Mouse (Mus musculus): ENCODE data around the gene Fap. TPM values are rescaled to one million over a fixed set of nuclear protein-coding genes. Genes with fewer than 3 reads are reported as not detected.

Fap gene
- polyA plus RNA-seq, 1 experiment from 2014 or later, result 1.9 TPM

GRCm38 (mm10) chr2:62459241-62460174, 114.4 kb downstream of the Fap start:
- no peak overlapping the region for H3K9ac ChIP-seq
- H3K27me3 ChIP-seq (replicated peaks), result peaks cover 7% of the 10 kb centered on the region; the same call in 1 of the 2 replicates
- ATAC-seq (ENCODE audit: extremely low read depth, insufficient number of reproducible peaks, low FRiP score, low TSS enrichment), result no peak
- H3K4me3 ChIP-seq, result no peak overlapping the region
- no peaks in the 10 kb centered on the region for H3K36me3 ChIP-seq
- H3K9me3 ChIP-seq, result no peaks in the 10 kb centered on the region
- WGBS, result 61% methylated on average over 18 of the region's 18 CpGs
- H3K4me1 ChIP-seq, result no peaks in the 10 kb centered on the region
- no peak overlapping the region for H3K27ac ChIP-seq (replicated peaks)
- no peak overlapping the region for H3K4me2 ChIP-seq

GRCm38 (mm10) chr2:62458070-62458469, 115.8 kb downstream of the Fap start:
- Histone ChIP-seq H3K4me1 (no peaks in the 10 kb centered on the region), H3K4me3 (no peak overlapping the region), H3K36me3 (no peaks in the 10 kb centered on the region), H3K9me3 (no peaks in the 10 kb centered on the region), H3K27ac (replicated peaks) (no peak overlapping the region), H3K4me2 (no peak overlapping the region), H3K9ac (no peak overlapping the region), H3K27me3 (replicated peaks) (peaks cover 7% of the 10 kb centered on the region; the same call in 1 of the 2 replicates)
- no peak for ATAC-seq (ENCODE audit: extremely low read depth, insufficient number of reproducible peaks, low FRiP score, low TSS enrichment)
- WGBS, result 40% methylated on average over 9 of the region's 9 CpGs

GRCm38 (mm10) chr2:62454991-62455390, 118.9 kb downstream of the Fap start:
- Histone ChIP-seq H3K27me3 (replicated peaks) (peaks cover 7% of the 10 kb centered on the region; the same call in 1 of the 2 replicates), H3K9ac (no peak overlapping the region), H3K4me1 (no peaks in the 10 kb centered on the region), H3K4me2 (no peak overlapping the region), H3K36me3 (no peaks in the 10 kb centered on the region), H3K27ac (replicated peaks) (no peak overlapping the region), H3K9me3 (no peaks in the 10 kb centered on the region), H3K4me3 (no peak overlapping the region)
- no peak for ATAC-seq (ENCODE audit: extremely low read depth, insufficient number of reproducible peaks, low FRiP score, low TSS enrichment)
- 71% methylated on average over 11 of the region's 11 CpGs for WGBS

- Histone ChIP-seq H3K9ac (no peak overlapping the region), H3K4me2 (no peak overlapping the region), H3K9me3 (no peaks in the 10 kb centered on the region), H3K36me3 (no peaks in the 10 kb centered on the region), H3K27me3 (replicated peaks) (peaks cover 5% of the 10 kb centered on the region; the same call in 1 of the 2 replicates), H3K27ac (replicated peaks) (no peak overlapping the region), H3K4me1 (no peaks in the 10 kb centered on the region), H3K4me3 (no peak overlapping the region)
- ATAC-seq (ENCODE audit: extremely low read depth, insufficient number of reproducible peaks, low FRiP score, low TSS enrichment), result no peak
- WGBS, result 59% methylated on average over 6 of the region's 6 CpGs
These were observed 119.8 kb downstream of the Fap start for GRCm38 (mm10) chr2:62454033-62454432.

Other genes with a start within 250 kb of the Fap start
- gene Dpp4, start 161.8 kb downstream of the Fap start, polyA plus RNA-seq (2015; fragmentation: Nextera tagmentation; extraction: Ambion mirVana), result 16.1 and 20.1 TPM in 2 replicates
- 3.8 TPM in 1 of 2 replicates, not detected in the other for gene Gcg, start 90.4 kb downstream of the Fap start, polyA plus RNA-seq (2015; fragmentation: Nextera tagmentation; extraction: Ambion mirVana)
- gene Ifih1, start 72.2 kb upstream of the Fap start, polyA plus RNA-seq (2015; fragmentation: Nextera tagmentation; extraction: Ambion mirVana), result 1.4 and 1.7 TPM in 2 replicates
- 13.1 and 13.5 TPM in 2 replicates for gene Gca, start 90.2 kb upstream of the Fap start, polyA plus RNA-seq (2015; fragmentation: Nextera tagmentation; extraction: Ambion mirVana)

Measured in heart, embryonic 13.5 days (tissue).